Mouse (Mus musculus) heart, postnatal 14 days (tissue): Measurements from ENCODE around the gene Pitx2. TPM values are rescaled to one million over a fixed set of nuclear protein-coding genes. Genes with fewer than 3 reads are reported as not detected.

Experiments used
- DNase-seq, 2 experiments: peaks; one replicate each; pipeline ENCODE4 v3.0.0; 2021 to 2022
- intact Hi-C: fragments of 180-260 bp; cut with DNase I; formaldehyde crosslinking; loops from one replicate; pipeline ENCODE4 v1.15.1; 2025
- long read RNA-seq, 2 experiments: library from polyadenylated mRNA; stranded (forward); transcript quantifications; one replicate each; pipeline ENCODE4 v2.0.0; 2021
- total RNA-seq, 2 experiments: library from RNA; stranded (reverse); gene quantifications; 2 replicates each; pipeline ENCODE4 v1.2.3; 2021

Gene Pitx2
- total RNA-seq: under 1 TPM; 0.83 to 0.91 TPM
- long read RNA-seq, experiment 1, partial matches to known transcripts: 1 of 3 reads
- long read RNA-seq, experiment 1, other reads (novel, unspliced or antisense): 0 of 3 reads
- long read RNA-seq, experiment 2, transcript Pitx2-202 (3 exons, 2,271 nt): major isoform, 5 of 6 reads
- long read RNA-seq, experiment 2, partial matches to known transcripts: 1 of 6 reads
- long read RNA-seq, experiment 2, other reads (novel, unspliced or antisense): 0 of 6 reads

DNA sequence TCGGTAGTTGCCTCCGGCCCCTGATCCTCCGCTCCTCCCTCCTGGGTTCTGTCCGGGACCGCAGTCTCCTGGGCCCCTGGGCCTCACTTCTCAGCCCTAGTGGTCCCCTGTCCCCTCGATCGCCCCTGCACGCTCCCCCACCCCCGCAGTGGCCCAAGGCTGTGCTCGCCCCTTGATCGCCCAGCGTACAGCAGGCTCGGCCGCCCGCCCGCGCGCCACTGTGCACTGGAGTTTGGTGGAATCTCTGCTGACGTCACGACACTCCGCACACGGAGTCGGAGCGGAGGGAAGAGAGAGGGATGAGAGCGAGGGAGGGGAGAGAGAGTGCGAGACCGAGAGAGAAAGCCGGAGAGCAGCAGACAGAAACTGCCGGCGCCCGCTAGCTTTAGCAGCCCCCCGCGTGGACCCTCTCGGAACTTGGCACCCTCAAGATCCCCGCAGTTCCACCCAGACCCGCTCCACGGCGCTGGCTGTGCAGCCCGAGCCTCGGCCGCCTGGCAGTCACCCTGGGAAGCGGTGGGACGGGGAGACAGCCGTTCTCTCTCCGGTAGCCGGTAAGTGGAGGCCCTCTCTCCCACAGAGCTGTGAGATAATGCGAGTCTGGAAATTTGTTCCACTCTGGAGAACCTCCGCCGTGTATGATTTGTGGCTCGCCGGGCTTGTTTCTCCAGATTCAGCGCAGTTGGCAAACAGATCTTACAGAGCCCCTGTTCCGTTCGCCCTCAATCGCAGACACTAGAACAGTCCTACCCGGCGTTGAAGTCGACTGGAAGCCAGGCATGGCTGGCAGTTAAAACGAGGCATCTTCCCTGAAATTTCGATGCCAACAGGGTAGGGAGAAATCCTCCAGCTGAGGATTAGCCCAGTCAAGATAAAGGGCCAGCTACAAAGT lies at the start of gene Pitx2:
Gene Pitx2 (plus strand): TSS at position 270 of the 892 bp plus-strand sequence.
- no peak for DNase-seq
- intact Hi-C loops: loop anchor here (5.0 to 10.0 kb wide), 4 partner anchors 735 to 1905 kb away; partner anchors contain the start of gene Neurog2

DNA sequence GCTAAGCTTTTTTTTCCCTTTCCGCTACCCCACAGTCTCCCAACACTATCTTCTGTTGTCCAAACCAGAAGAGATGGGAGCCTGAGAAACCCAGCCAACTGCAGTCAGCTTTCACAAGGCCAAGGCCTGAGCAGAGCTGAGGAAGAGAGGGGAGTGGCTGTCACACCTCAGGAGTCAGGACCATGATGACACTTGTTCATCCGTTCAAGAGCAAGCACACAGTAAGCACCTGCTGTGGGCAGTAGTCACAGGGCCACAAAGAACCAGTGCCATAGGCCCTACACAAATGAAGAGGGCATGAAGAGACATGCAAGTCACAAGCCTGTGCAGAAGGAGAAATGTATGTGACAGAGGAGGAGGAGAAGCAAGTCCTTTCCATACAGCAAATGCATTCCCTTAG lies 49.7 kb upstream of the Pitx2 start:
- intact Hi-C loops: no loop called here

DNA sequence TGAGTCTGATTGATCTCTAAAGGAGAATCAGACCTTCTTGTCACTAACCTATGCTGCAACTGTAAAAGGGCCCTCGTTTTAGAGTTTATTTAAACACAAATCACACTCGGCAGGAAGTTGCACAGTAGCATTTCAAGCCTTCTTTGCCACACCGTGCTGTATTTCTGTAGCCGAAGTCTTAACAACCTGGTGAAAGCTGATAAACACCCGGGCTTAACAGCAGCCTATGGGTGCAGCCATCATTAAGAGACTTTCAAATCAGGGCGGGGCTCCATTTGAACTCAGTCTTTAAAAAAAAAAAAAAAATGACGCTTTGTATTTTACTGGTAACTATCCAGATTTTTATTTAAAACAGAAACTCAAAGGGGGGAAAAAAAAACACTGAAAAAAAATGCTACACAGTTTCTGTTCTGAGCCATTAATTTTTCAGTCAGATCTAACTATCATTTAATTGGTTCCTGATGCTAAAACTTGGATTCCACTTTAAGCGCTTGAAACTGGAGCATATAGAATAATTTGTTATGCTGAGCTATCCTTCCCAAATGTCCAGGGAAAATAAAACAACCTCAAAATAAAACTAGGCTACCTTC lies 48.5 kb upstream of the Pitx2 start:
- intact Hi-C loops: no loop called here
- no peak for DNase-seq

More for the DNA sequence above, 49.7 kb upstream of the Pitx2 start:
- no peak for DNase-seq

- peak in 1 of 2 experiments; percentile 2 for DNase-seq
- intact Hi-C loops: no loop called here
Observed at GRCm38 (mm10) chr3:129158812-129159370, 40.8 kb upstream of the Pitx2 start.

DNA sequence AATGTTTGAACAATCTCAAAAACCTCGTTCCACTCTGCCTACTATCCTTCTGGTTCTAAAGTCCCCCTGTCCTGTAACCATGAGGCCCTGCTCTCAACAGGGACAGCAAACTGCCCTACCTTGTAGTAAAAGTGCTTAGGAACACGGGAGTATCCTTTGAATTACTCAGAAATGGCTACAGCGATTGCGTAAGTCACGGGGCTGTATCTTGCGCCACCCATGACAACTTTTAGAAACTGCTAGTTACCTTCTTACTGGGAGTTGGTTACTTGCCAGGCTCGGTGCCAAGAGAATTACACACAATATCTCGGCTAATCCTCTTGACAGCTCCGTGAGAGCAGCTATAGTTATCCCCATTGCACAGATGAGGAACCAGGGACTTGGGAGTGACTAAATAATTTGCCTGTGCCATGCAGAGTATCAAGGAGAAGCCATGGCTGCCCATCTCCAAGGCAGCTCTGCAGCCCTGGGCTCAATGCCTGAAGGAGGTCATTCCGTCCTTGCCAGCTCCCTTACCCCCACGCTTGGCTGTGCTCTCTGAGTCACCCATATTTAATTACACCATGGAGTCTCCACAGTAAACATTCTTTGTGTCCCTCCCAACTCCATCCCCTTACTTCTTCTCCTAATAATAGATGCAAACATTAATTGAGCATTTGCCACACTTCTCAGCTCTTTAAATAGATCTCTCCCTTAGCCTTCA lies 38.2 kb upstream of the Pitx2 start:
- intact Hi-C loops: no loop called here
- DNase-seq: no peak

DNA sequence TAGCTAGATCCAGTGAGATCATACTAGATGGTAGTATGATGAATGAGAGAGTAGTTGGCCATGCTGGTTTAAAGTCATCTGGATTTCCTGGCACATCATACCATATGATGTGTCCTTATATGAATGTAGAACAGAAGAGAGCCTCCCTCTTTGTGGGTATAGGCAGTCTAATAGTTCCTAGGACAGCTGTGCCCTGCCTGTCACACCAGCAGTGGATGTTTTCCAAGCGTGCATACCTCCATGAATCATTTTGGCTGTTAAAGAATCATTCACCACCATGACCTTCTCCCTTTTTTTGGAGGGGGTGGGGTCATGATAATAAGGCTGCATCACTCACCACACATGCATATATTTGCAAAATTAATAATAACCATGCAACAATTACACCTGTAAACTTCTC lies 35.4 kb upstream of the Pitx2 start:
- no peak for DNase-seq
- intact Hi-C loops: no loop called here

- intact Hi-C loops: no loop called here
- peak in 1 of 2 experiments; percentile 6 for DNase-seq
Observed at GRCm38 (mm10) chr3:129165715-129166114, 34.0 kb upstream of the Pitx2 start.

DNA sequence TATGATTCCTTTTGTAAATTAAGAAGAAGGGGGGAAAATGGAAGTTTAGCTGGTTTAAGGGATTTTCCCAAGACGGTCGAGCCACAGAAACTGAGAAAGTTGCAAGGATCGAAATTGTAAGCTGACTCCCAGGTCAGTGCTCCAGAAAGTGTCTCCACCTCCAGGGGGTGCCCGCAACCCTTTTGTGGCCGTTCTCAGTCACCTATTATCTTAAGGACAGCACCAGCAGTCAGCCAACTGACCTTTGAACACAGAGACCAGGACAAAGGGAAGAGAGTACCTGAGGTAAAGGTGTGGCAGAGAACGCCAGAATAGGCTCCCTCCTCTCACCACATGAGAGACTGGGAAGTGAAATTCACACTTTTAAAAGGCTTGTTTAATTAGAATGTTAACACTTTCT lies 33.0 kb upstream of the Pitx2 start:
- intact Hi-C loops: no loop called here
- no peak for DNase-seq

DNA sequence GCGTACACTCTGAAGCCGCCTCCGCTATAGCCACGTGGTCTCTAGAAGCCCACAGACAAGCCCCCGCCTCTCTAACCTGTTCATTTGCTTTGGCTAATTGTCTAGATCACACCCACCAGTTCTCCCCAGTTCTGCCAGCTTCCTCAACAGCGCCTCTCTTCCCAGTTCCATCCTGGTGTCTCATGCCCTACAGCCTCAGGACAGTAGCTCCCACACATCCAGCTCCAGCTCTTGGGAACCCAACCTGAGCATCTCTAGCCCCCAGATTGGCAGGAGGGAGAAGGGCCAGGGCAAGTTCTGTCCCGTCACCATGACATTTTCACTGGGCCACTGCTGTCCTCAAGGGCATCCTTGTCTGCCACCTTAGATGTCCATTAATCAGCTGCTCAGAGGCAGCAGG lies 29.3 kb upstream of the Pitx2 start:
- DNase-seq: no peak
- intact Hi-C loops: no loop called here

DNA sequence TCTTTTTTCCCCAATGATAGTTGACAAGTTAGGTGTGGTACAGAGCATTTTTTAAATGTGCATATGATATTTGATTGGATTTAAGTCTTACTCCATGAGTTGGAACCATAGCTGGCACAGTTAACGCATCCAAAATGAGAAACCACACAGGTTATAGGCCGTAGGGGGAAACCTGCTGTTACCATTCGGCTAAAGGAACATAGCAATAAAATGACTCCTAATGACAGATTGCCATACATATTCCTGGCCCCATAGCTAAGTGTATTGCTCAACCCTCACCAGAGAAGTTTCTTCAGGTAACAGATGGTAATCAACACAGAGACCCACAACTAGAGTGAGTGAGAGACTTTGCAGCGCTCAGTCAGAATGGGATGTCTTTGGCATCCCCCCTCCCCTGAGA lies 27.9 kb upstream of the Pitx2 start:
- intact Hi-C loops: no loop called here
- no peak for DNase-seq

DNA sequence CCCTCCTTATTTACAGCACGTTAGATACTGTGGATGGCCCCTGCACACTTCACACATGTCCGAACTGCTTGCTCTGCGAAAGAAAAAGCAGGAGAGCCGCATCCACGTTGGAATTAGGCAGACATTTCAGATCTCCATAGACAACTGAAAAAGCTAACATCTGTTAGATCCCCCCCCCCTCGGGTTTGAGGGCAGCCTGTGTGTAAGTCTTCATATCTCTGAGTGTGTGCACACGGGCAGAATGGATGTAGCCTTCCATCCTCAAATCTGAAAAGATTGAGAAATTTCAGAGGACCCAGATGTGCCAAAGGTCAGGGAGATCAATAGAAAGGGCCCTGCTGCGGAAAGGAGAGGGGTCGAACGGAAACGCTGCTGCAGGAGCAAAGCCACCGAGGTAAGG lies 5.2 kb upstream of the Pitx2 start:
- intact Hi-C loops: no loop called here
- no peak for DNase-seq

DNA sequence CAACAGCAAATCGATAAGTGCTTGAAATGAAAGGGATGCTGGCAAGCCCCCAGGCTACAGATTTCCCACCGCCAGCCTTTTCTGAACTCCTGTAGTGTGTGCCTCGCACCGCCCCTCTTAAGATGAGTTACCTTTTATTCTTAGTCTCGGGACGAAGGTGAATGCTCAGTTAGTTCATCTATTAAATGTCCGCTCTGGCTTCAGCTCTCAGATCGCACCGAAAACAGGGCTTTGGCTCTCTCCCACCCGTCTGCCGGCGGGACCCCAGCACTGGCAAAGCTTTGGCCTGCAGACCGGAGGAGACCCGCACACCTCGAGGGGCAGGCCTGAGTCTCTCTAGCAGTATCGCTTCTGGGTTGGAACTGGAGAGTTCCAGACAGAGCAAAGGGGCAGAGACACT lies 4.6 kb upstream of the Pitx2 start:
- intact Hi-C loops: no loop called here

GRCm38 (mm10) chr3:129195816-129196549 lies 3.7 kb upstream of the Pitx2 start:
- DNase-seq: no peak
- intact Hi-C loops: no loop called here

More for the DNA sequence above, 4.6 kb upstream of the Pitx2 start:
- no peak for DNase-seq

DNA sequence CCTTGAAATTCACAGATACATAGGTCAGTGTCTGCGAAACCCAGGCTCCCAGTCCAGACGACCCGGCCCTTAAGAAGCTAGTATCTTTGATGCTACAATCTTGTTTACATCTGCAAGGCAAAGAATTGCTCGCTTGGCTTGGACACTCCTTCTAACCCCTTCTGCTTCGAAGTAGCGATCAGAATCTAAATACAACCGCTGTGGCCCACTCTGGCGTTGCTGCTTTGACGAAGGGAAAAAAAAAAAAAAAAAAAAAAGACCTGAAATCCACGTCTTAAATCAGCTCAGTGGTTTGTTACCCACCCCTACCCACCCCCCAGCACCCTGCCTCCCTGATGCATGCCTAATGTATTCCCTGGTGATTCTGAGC lies 3.1 kb upstream of the Pitx2 start:
- no peak for DNase-seq
- intact Hi-C loops: no loop called here

- DNase-seq: no peak
- intact Hi-C loops: no loop called here
Observed at GRCm38 (mm10) chr3:129197035-129197434, 2.6 kb upstream of the Pitx2 start.

DNA sequence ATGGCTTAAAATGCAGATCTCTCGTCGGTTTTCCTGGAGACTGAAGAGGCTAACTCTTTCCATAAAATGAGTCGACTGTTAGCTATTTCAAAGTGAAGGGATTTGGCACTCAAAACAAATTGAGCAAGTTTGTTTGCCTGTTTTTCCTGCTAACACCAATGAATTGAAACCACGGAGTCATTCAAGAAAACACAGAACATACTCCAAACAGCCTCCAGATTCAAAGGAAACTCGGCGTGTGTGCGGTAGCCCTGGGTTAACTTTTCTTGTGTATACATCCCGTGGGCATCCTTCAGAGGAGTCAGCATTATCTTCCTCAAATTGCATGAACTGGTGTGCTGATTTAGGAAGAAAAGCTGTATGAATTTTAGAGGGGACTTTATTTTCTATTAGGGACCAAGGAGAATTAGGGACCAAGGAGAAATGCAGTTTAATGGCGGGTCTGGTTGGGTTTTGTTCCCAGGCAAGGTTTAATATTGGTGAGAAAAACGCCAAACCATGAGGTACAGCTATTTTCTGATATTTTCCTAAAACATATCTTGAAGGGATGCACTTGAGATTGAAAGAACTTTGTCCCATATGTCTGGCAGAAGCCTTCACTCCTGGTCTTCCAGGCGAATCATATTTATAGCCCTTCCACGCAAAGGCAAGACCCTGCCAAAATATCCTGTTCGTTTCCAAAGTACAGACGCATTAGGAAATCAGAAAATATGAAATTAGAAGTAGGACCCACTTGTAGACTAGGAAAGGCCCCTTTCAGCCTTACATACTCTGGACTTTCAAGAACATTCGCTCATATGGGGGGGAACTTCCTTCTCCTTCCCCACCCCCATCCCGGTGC lies 1.7 kb upstream of the Pitx2 start:
- DNase-seq: no peak
- intact Hi-C loops: no loop called here

DNA sequence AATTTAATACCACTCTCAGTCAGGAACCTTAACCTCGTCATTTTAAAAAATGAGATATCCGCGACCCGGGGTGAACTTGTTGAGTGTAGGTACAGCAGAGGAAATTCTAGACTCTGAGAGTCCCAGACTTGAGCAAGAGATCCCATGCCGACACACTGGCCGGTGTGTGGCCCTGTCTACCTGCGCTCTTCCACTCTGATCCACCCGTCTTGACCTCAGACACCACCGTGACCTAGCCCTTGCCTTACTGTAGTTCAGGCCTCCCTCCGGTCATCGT lies 1.1 kb upstream of the Pitx2 start:
- intact Hi-C loops: no loop called here
- DNase-seq: no peak

GRCm38 (mm10) chr3:129199160-129199608 lies 494 bp upstream of the Pitx2 start:
- no peak for DNase-seq
- intact Hi-C loops: no loop called here

DNA sequence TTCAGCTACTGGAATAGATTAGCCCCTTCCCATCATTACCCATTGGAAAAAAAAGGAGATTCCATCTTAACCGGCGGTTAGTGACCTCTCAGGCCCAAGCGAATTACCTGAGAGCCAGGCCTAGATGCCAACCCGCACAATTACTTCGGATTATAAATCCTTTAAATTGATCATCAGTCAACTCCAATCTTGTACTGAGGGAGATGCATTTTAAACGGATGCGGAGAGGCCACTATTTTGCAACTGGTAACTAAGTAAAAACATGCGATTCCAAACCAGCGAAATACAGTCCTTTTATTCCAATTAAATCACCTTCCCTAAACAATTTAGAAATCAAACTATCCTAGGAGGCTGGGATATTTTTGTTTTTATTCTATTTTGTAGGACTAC lies 818 bp downstream of the Pitx2 start:
- intact Hi-C loops: loop anchor here (5.0 to 10.0 kb wide), 4 partner anchors 736 to 1904 kb away; partner anchors contain the start of gene Neurog2
- DNase-seq: no peak
